10 mouse cellular contexts compared by ENCODE assay signal in genomic region chr2:69042327-69043106, GRCm38 (mm10).
DNase-seq lines count a peak whose midpoint lies in the region; ATAC-seq lines count a peak whose summit lies in the region.
"Had no signal": no experiment of that assay in that cellular context is flagged by ENCODE, and none has a peak within 500 bp of the region (broad histone marks: within the 10 kb centered on the region; RNA-seq: fewer than 3 reads in every experiment).

No protein-coding gene starts in this region.

- H3K4me1 ChIP-seq in forebrain, embryonic 14.5 days (ENCODE audit: control insufficient read depth, insufficient read depth, low read length), result 0 out of 2 replicates have a peak, but pooled peaks cover 2% of the 10 kb centered on the region
- H3K4me1 ChIP-seq in limb, embryonic 13.5 days, result peaks cover 14% of the 10 kb centered on the region
- H3K4me1 ChIP-seq: heart, embryonic 15.5 days had no signal

- no peak overlapping the region for H3K4me2 ChIP-seq in forebrain, embryonic 14.5 days (ENCODE audit: low read length)
- H3K4me2 ChIP-seq in limb, embryonic 13.5 days (replicated peaks), result no peak overlapping the region
- H3K4me2 ChIP-seq: heart, embryonic 15.5 days; lung, embryonic 14.5 days had no signal

- H3K4me3 ChIP-seq in forebrain, embryonic 14.5 days (ENCODE audit: low read depth, low read length), result no peak overlapping the region
- H3K4me3 ChIP-seq in limb, embryonic 13.5 days, result no peak overlapping the region
- H3K4me3 ChIP-seq: heart, embryonic 15.5 days had no signal

- no peaks in the 10 kb centered on the region for H3K36me3 ChIP-seq in forebrain, embryonic 14.5 days (ENCODE audit: control insufficient read depth, insufficient read depth, low read length)
- no peaks in the 10 kb centered on the region for H3K36me3 ChIP-seq in limb, embryonic 13.5 days
- H3K36me3 ChIP-seq: heart, embryonic 15.5 days had no signal

- no peaks in the 10 kb centered on the region for H3K27me3 ChIP-seq in forebrain, embryonic 14.5 days (replicated peaks; ENCODE audit: control insufficient read depth, insufficient read depth, low read length)
- no peaks in the 10 kb centered on the region for H3K27me3 ChIP-seq in limb, embryonic 13.5 days
- H3K27me3 ChIP-seq: heart, embryonic 15.5 days had no signal

- no peak overlapping the region for H3K9ac ChIP-seq in forebrain, embryonic 14.5 days (ENCODE audit: low read length)
- no peak overlapping the region for H3K9ac ChIP-seq in limb, embryonic 13.5 days
- H3K9ac ChIP-seq: heart, embryonic 15.5 days; lung, embryonic 14.5 days had no signal

- intact Hi-C loops in heart, postnatal 36 days (cut with DNase I), result loop anchor here (5.0 kb wide), 1 partner anchor 180 kb away; the partner anchor contains the start of gene Cers6

- H3K9me3 ChIP-seq in forebrain, embryonic 14.5 days (replicated peaks; ENCODE audit: control insufficient read depth, low read length), result no peaks in the 10 kb centered on the region
- H3K9me3 ChIP-seq in limb, embryonic 13.5 days, result no peaks in the 10 kb centered on the region
- H3K9me3 ChIP-seq: heart, embryonic 15.5 days had no signal

- peak; percentile 54 for DNase-seq in heart, adult 11 months
- no peak for DNase-seq in heart, postnatal 36 days
- peak; percentile 40 for DNase-seq in Muller cell, postnatal 12 days (ENCODE audit: inconsistent ontology term)
- peak; percentile 49 for DNase-seq in forebrain, embryonic 14.5 days (ENCODE audit: low spot score)
- no peak for DNase-seq in urinary bladder, adult 18-20 months (ENCODE audit: low spot score in 2 of 2)
- DNase-seq in T-cell, adult 2 months (ENCODE audit: low spot score), result no peak
- no peak for DNase-seq in spleen, postnatal 4 days (ENCODE audit: low spot score in 2 of 2)

- H3K27ac ChIP-seq in forebrain, embryonic 14.5 days (ENCODE audit: low read depth, low read length), result no peak overlapping the region
- H3K27ac ChIP-seq in limb, embryonic 13.5 days, result peak overlapping the region; percentile 28; the same call in 1 of the 2 replicates
- H3K27ac ChIP-seq: heart, embryonic 15.5 days had no signal

- 65% methylated on average over 6 of the region's 6 CpGs for WGBS in forebrain, embryonic 14.5 days
- 30% methylated on average over 6 of the region's 6 CpGs for WGBS in limb, embryonic 13.5 days

- ATAC-seq in forebrain, embryonic 14.5 days, result peak; percentile 72
- peak; percentile 49; the same call in 1 of the 2 replicates for ATAC-seq in limb, embryonic 13.5 days (ENCODE audit: low FRiP score, low read depth)

Comparison
In these comparisons a context has a peak if more than half of its experiments do, and no peak if none do; other contexts are left out.
1. DNase-seq: peak in heart, adult 11 months (single experiment), Muller cell, postnatal 12 days (single experiment) and forebrain, embryonic 14.5 days (single experiment); none in heart, postnatal 36 days (0 of 2), urinary bladder, adult 18-20 months (0 of 2), T-cell, adult 2 months (single experiment) and spleen, postnatal 4 days (0 of 2).